Mouse (Mus musculus) heart, embryonic 10.5 days (tissue): ENCODE data around the gene 2410137M14Rik. TPM values are rescaled to one million over a fixed set of nuclear protein-coding genes. Genes with fewer than 3 reads are reported as not detected.
"Not testable (repeated sequence)": the region's sequence is repeated elsewhere in the genome, so short reads cannot be mapped to it uniquely, and the experiment has no call there.

ENCODE experiments used
- DNase-seq: peaks from one replicate; pipeline ENCODE4 v3.0.0-alpha.2; 2017; ENCODE audit warnings: low spot score
- H3K27ac ChIP-seq: fragments of 300-500 bp; sonication (generic); 2 replicates; pipeline ENCODE4 v1.5.1; 2016; ENCODE audit warnings: mild to moderate bottlenecking
- H3K27me3 ChIP-seq: fragments of 300-500 bp; sonication (generic); 2 replicates; pipeline ENCODE4 v1.6.1; 2016; ENCODE audit warnings: mild to moderate bottlenecking; ENCODE audit not compliant: poor library complexity, insufficient read depth, severe bottlenecking
- H3K36me3 ChIP-seq: fragments of 300-500 bp; sonication (generic); 2 replicates; pipeline ENCODE4 v1.6.1; 2016; ENCODE audit warnings: mild to moderate bottlenecking, moderate library complexity
- H3K4me1 ChIP-seq: fragments of 300-500 bp; sonication (generic); 2 replicates; pipeline ENCODE4 v1.6.1; 2016; ENCODE audit warnings: mild to moderate bottlenecking
- H3K4me3 ChIP-seq: fragments of 300-500 bp; sonication (generic); 2 replicates; pipeline ENCODE4 v1.5.1; 2016; ENCODE audit warnings: mild to moderate bottlenecking, moderate library complexity
- H3K9me3 ChIP-seq: fragments of 300-500 bp; sonication (generic); 2 replicates; pipeline ENCODE4 v1.6.1; 2016; ENCODE audit warnings: mild to moderate bottlenecking, moderate library complexity
- WGBS: fragments of 180-500 bp; shearing (Covaris S2); methylation state at CpG from one replicate; pipeline ENCODE4 v1.1.7; 2016; 5-methylcytosine and 5-hydroxymethylcytosine counted together
- polyA plus RNA-seq: library from polyadenylated mRNA; unstranded; fragments of >200 nt; fragmentation: Nextera tagmentation; extraction: Ambion mirVana; gene quantifications from 2 replicates; pipeline ENCODE4 v1.2.1, GENCODE M21; 2016

The 2410137M14Rik gene
- polyA plus RNA-seq, 1 experiment from 2014 or later, result 0.19 TPM

GRCm38 (mm10) chr17:37008161-37008560 is 27.1 kb upstream of the 2410137M14Rik start:
- DNase-seq, result no peak
- Histone ChIP-seq H3K4me3 (no peak overlapping the region), H3K4me1 (no peaks in the 10 kb centered on the region), H3K9me3 (no peaks in the 10 kb centered on the region), H3K27ac (no peak overlapping the region), H3K36me3 (peaks cover 67% of the 10 kb centered on the region), H3K27me3 (no peaks in the 10 kb centered on the region)
- WGBS, result 86% methylated on average over 6 of the region's 6 CpGs

GRCm38 (mm10) chr17:37003366-37003765 is 22.3 kb upstream of the 2410137M14Rik start:
- peak overlapping the region; percentile 96 for H3K27ac ChIP-seq
- H3K36me3 ChIP-seq, result peaks cover 36% of the 10 kb centered on the region
- DNase-seq, result no peak

GRCm38 (mm10) chr17:37002364-37003330 is 21.6 kb upstream of the 2410137M14Rik start:
- Histone ChIP-seq H3K4me3 (peak overlapping the region; percentile 84), H3K27me3 (no peaks in the 10 kb centered on the region), H3K36me3 (peaks cover 29% of the 10 kb centered on the region), H3K4me1 (no peaks in the 10 kb centered on the region), H3K9me3 (no peaks in the 10 kb centered on the region), H3K27ac (peak overlapping the region; percentile 96)
- DNase-seq, result peak; percentile 92
- under 1% methylated on average over 49 of the region's 49 CpGs for WGBS

More at GRCm38 (mm10) chr17:37003366-37003765, 22.3 kb upstream of the 2410137M14Rik start:
- 33% methylated on average over 4 of the region's 4 CpGs for WGBS
- H3K4me1 ChIP-seq, result no peaks in the 10 kb centered on the region
- no peaks in the 10 kb centered on the region for H3K9me3 ChIP-seq
- peak overlapping the region; percentile 84 for H3K4me3 ChIP-seq
- no peaks in the 10 kb centered on the region for H3K27me3 ChIP-seq

- no peak for DNase-seq
- H3K4me3 ChIP-seq, result peak within 1 kb of the TSS; percentile 84
- H3K27me3 ChIP-seq, result no peaks in the 10 kb centered on the region
- peak within 1 kb of the TSS; percentile 96 for H3K27ac ChIP-seq
- 89% methylated on average over 7 of the region's 7 CpGs for WGBS
- peaks cover 14% of the 10 kb centered on the region for H3K36me3 ChIP-seq
- H3K4me1 ChIP-seq, result peaks cover 3% of the 10 kb centered on the region
- H3K9me3 ChIP-seq, result no peaks in the 10 kb centered on the region
Observed at GRCm38 (mm10) chr17:37000863-37001262, 19.8 kb upstream of the 2410137M14Rik start, which contains the start of gene Zfp57. Gene Zfp57 (plus strand): TSS chr17:37001163.

GRCm38 (mm10) chr17:36998477-36998876 is 17.4 kb upstream of the 2410137M14Rik start:
- no peaks in the 10 kb centered on the region for H3K9me3 ChIP-seq
- no peak overlapping the region for H3K4me3 ChIP-seq
- H3K27ac ChIP-seq, result no peak overlapping the region
- H3K4me1 ChIP-seq, result peaks cover 3% of the 10 kb centered on the region
- DNase-seq, result no peak
- no peaks in the 10 kb centered on the region for H3K36me3 ChIP-seq
- H3K27me3 ChIP-seq, result no peaks in the 10 kb centered on the region
- WGBS, result 72% methylated on average over 2 of the region's 2 CpGs

- Histone ChIP-seq H3K27me3 (no peaks in the 10 kb centered on the region), H3K4me3 (no peak overlapping the region)
- WGBS, result 27% methylated on average over 7 of the region's 7 CpGs
Observed at GRCm38 (mm10) chr17:36997033-36997735, 16.1 kb upstream of the 2410137M14Rik start.

GRCm38 (mm10) chr17:36995448-36995847 is 14.4 kb upstream of the 2410137M14Rik start:
- H3K36me3 ChIP-seq, result no peaks in the 10 kb centered on the region
- peaks cover 3% of the 10 kb centered on the region for H3K4me1 ChIP-seq
- no peak overlapping the region for H3K4me3 ChIP-seq
- DNase-seq, result no peak
- WGBS, result 68% methylated on average over 3 of the region's 3 CpGs
- H3K27ac ChIP-seq, result no peak overlapping the region
- no peaks in the 10 kb centered on the region for H3K9me3 ChIP-seq
- H3K27me3 ChIP-seq, result peaks cover 8% of the 10 kb centered on the region; the same call in 1 of the 2 replicates

More at GRCm38 (mm10) chr17:36997033-36997735, 16.1 kb upstream of the 2410137M14Rik start:
- Histone ChIP-seq H3K9me3 (no peaks in the 10 kb centered on the region), H3K4me1 (peaks cover 3% of the 10 kb centered on the region), H3K27ac (no peak overlapping the region), H3K36me3 (no peaks in the 10 kb centered on the region)
- DNase-seq, result peak; percentile 84

GRCm38 (mm10) chr17:36994528-36994927 is 13.5 kb upstream of the 2410137M14Rik start:
- Histone ChIP-seq H3K27ac (no peak overlapping the region), H3K9me3 (no peaks in the 10 kb centered on the region), H3K36me3 (no peaks in the 10 kb centered on the region), H3K4me1 (peaks cover 3% of the 10 kb centered on the region), H3K27me3 (peaks cover 12% of the 10 kb centered on the region), H3K4me3 (no peak overlapping the region)
- 73% methylated on average over 2 of the region's 2 CpGs for WGBS
- DNase-seq, result no peak

GRCm38 (mm10) chr17:36993770-36994325 is 12.8 kb upstream of the 2410137M14Rik start:
- H3K36me3 ChIP-seq, result no peaks in the 10 kb centered on the region
- 79% methylated on average over 4 of the region's 4 CpGs for WGBS
- no peak overlapping the region for H3K27ac ChIP-seq
- H3K27me3 ChIP-seq, result peaks cover 19% of the 10 kb centered on the region
- no peak for DNase-seq
- no peaks in the 10 kb centered on the region for H3K9me3 ChIP-seq
- no peak overlapping the region for H3K4me3 ChIP-seq
- H3K4me1 ChIP-seq, result peaks cover 3% of the 10 kb centered on the region

GRCm38 (mm10) chr17:36992336-36993104 is 11.5 kb upstream of the 2410137M14Rik start:
- no peak overlapping the region for H3K4me3 ChIP-seq
- WGBS, result 54% methylated on average over 3 of the region's 3 CpGs

GRCm38 (mm10) chr17:36990630-36991029 is 9.6 kb upstream of the 2410137M14Rik start:
- H3K36me3 ChIP-seq, H3K4me1 ChIP-seq, H3K4me3 ChIP-seq, H3K9me3 ChIP-seq, DNase-seq, H3K27ac ChIP-seq: not testable (repeated sequence)
- WGBS, result 88% methylated on average over 6 of the region's 6 CpGs
- peaks cover 40% of the 10 kb centered on the region for H3K27me3 ChIP-seq

More at GRCm38 (mm10) chr17:36992336-36993104, 11.5 kb upstream of the 2410137M14Rik start:
- no peaks in the 10 kb centered on the region for H3K9me3 ChIP-seq
- H3K27ac ChIP-seq, result no peak overlapping the region
- H3K4me1 ChIP-seq, result peaks cover 8% of the 10 kb centered on the region
- no peak for DNase-seq
- H3K36me3 ChIP-seq, result no peaks in the 10 kb centered on the region
- H3K27me3 ChIP-seq, result peaks cover 32% of the 10 kb centered on the region

- H3K36me3 ChIP-seq, result no peaks in the 10 kb centered on the region
- peaks cover 40% of the 10 kb centered on the region for H3K27me3 ChIP-seq
- peaks cover 5% of the 10 kb centered on the region; the same call in 1 of the 2 replicates for H3K4me1 ChIP-seq
- 21% methylated on average over 5 of the region's 5 CpGs for WGBS
- no peak for DNase-seq
- H3K9me3 ChIP-seq, result no peaks in the 10 kb centered on the region
- peak within 1 kb of the TSS; percentile 54 for H3K4me3 ChIP-seq
- no peak within 1 kb of the TSS for H3K27ac ChIP-seq
Observed at GRCm38 (mm10) chr17:36989437-36989836, 8.4 kb upstream of the 2410137M14Rik start, which contains the start of gene H2-M5. Gene H2-M5 (minus strand): TSS chr17:36989537.
